Mouse (Mus musculus): ENCODE results near the gene Vmn1r167. TPM values are rescaled to one million over a fixed set of nuclear protein-coding genes. Genes with fewer than 3 reads are reported as not detected.
"Not testable (repeated sequence)": the region's sequence is repeated elsewhere in the genome, so short reads cannot be mapped to it uniquely, and the experiment has no call there.

The Vmn1r167 gene
- not detected for total RNA-seq (2022)

DNA sequence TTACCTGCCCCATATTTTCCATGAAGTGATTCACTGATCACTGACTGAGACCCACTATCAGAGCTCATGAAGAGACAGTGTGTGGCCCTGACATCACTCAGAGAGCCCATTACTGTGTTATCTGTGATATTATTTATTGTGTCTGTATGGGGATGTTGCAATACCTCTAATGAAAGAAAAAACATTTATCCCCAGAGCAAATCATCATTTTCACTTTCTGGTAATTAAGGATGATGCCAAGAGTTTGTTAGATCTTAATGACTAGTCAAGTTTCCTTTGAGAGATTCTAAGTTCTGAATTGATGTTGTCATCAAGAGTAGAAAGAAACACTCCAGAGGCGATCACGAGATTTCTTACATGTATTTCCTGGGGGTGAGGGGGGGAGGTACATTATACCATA lies at the start of gene Vmn1r167:
TSS of gene Vmn1r167 (minus strand) at position 101 of the 400 bp plus-strand sequence.
- not testable (repeated sequence) for DNase-seq

DNA sequence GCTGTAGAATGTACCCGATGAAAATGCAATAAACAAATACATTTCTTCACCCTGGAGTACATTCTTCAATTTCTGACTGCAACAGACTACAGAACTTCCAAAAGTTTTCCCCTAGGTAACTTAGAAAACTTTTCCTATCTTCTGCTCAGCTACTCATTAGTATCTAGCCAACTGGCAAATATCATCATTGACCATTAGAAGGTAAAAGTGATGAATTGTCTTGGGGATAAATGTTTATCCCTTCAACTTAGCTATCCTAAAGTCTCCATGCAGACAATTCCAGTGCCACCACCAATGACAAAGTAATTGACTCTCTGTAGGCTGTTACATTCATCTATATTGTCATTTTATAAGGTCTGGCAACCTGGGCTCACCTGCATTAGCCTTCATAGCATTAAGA lies 32.4 kb upstream of the Vmn1r167 start, which contains the start of gene Vmn1r168:
TSS of gene Vmn1r168 (plus strand) at position 301 of the 400 bp plus-strand sequence.
- not testable (repeated sequence) for DNase-seq

- DNase-seq: not testable (repeated sequence)
Measured at GRCm38 (mm10) chr7:23472886-23473285, 34.1 kb downstream of the Vmn1r167 start.

GRCm38 (mm10) chr7:23470832-23471231 lies 36.2 kb downstream of the Vmn1r167 start:
- not testable (repeated sequence) for DNase-seq

DNA sequence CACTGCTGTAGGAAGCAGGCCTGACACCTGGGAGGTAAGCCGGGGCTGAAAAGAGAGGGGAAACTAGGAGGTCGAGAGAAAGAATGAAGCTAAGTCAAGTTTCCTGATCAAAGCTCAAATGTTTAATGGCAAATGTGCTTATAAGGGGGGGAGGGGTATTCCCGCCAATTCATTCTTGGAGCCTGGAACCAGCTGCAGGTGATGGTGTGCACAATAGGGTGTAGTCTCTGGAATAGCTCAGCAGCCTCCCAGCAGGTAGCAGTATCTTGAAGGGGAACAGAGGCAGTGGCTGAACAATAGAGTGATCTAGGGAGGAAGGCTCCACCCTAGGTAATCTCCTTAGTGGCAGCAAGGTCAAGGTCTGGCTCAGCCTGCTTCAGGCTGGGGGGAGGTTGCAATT lies 36.8 kb downstream of the Vmn1r167 start:
- DNase-seq: not testable (repeated sequence)

Other genes with a start within 250 kb of the Vmn1r167 start
- gene Gm6902, start 228.3 kb downstream of the Vmn1r167 start, total RNA-seq (2022): not detected
- not detected for gene Nlrp4e, start 206.0 kb downstream of the Vmn1r167 start, total RNA-seq (2022)
- not detected for gene Nlrp5, start 121.3 kb downstream of the Vmn1r167 start, total RNA-seq (2022)
- not detected for gene Vmn1r168, start 32.5 kb upstream of the Vmn1r167 start, total RNA-seq (2022)
- not detected for gene Vmn1r169, start 68.3 kb upstream of the Vmn1r167 start, total RNA-seq (2022)
- not detected for gene Vmn1r170, start 99.0 kb upstream of the Vmn1r167 start, total RNA-seq (2022)
- gene Vmn1r171, start 123.5 kb upstream of the Vmn1r167 start, total RNA-seq (2022): not detected
- gene Vmn1r172, start 151.1 kb upstream of the Vmn1r167 start, total RNA-seq (2022): not detected
- gene Vmn1r173, start 193.5 kb upstream of the Vmn1r167 start, total RNA-seq (2022): not detected
- not detected for gene Vmn1r174, start 245.1 kb upstream of the Vmn1r167 start, total RNA-seq (2022)

Data from adrenal gland, adult 8-10 months (tissue).